Mouse (Mus musculus): ENCODE data around the gene Maats1.

DNA sequence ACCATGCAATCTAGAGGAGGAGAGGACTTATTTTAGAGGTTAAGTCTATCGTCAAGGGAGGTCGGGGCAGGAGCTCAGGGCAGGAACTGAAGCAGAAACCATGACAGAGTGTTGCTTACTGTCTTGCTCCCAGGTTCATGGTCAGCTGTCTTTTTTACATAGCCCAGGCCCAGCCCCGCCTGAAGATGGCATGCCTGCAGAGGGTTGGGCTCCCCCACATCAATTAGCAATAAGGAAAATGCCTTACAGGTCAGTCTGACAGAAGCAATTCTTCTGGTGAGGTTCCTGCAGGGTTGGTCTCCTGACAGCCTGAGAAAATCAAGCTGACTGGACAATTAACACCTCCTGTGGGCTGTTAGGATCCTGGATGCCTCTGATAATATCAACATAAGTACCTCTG, 70.3 kb downstream of the Maats1 start:
- TF ChIP-seq CTCF (IDR thresholded peaks at IDR 0.05), result no peak
- no peak for TF ChIP-seq POLR2A (IDR thresholded peaks at IDR 0.05; ENCODE audit: insufficient read depth, low read depth, low read length)
